Mouse (Mus musculus): ENCODE measurements at regions not wholly inside any gene's neighbourhood (a gene's known extent, or its start where the extent isn't known, plus 50 kb on each side); places are given as distances from the start of the nearest gene placed in this dataset.
A peak's percentile ranks its signal among the peaks of the same experiment; 100 is the strongest.

DNA sequence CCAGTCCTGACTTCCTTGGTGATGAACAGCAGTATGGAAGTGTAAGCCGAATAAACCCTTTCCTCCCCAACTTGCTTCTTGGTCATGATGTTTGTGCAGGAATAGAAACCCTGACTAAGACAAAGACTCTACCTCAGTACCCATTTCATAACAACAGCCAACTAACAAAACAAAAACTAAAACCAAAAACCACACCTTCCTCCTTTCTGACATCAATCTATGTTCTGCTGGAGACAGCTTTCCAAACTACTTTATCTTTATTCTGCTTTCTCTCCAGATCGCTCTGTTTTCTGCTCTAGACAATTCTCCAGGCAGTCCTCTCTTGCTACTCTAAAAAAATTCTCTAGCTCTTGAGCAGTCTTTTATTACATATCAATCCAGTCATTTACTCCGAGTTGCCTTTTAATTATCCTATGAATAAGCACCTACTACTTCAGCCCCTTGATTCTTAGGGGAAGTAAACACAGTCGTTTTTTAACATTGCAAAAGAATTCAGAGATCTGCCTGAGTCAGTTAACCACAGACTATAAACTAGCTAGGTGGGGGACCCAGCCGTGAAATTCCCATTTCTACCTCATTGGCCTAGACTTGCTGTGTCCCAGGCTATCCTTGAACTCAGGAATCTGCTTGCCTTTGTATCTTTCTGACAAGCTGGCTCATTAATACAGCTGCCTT is 159.1 kb downstream of the Pfkfb3 start:
- Histone ChIP-seq H3K4me3 (ENCODE audit: low read depth, low read length) (no peak overlapping the region), H3K9ac (ENCODE audit: low read depth, low read length) (no peak overlapping the region), H3K9me3 (ENCODE audit: control insufficient read depth, low read length) (no peaks in the 10 kb centered on the region), H3K27ac (ENCODE audit: low read depth, low read length) (no peak overlapping the region), H3K4me1 (replicated peaks; ENCODE audit: control insufficient read depth, insufficient read depth, low read length) (no peaks in the 10 kb centered on the region), H3K36me3 (ENCODE audit: control insufficient read depth, insufficient read depth, low read length) (no peaks in the 10 kb centered on the region), H3K27me3 (ENCODE audit: control insufficient read depth, insufficient read depth, low read length) (no peaks in the 10 kb centered on the region), H3K4me2 (replicated peaks; ENCODE audit: low read depth, low read length) (no peak overlapping the region)
- ATAC-seq (ENCODE audit: low FRiP score): no peak
- 66% methylated on average over 4 of the region's 5 CpGs for WGBS
- no peak for DNase-seq (ENCODE audit: low spot score)

DNA sequence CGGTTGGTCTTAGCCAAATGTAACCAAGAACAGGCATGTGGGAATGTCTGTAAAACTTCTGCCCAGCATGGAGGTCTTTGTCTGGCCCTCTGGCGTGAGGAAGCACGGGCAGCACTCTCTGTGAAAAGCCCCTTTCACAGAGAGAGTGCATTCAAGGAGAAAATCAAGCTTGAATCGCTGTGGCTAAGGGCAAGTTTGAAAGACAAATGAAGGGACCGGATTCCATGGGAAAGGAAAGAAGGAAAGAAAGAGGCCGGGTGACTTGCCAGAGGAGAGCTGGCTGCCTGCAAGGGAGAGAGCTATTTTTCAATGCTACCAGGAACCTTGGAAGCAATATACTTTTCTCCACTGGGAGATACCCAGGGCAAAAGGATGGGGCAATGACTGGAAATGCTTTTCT is 162.2 kb downstream of the Pfkfb3 start:
- Histone ChIP-seq H3K27ac (ENCODE audit: low read depth, low read length) (peak overlapping the region; percentile 79), H3K36me3 (ENCODE audit: control insufficient read depth, insufficient read depth, low read length) (no peaks in the 10 kb centered on the region), H3K9ac (ENCODE audit: low read depth, low read length) (0 out of 2 replicates have a peak overlapping the region, but pooled peaks have one; percentile 1), H3K4me2 (replicated peaks; ENCODE audit: low read depth, low read length) (no peak overlapping the region), H3K4me1 (replicated peaks; ENCODE audit: control insufficient read depth, insufficient read depth, low read length) (no peaks in the 10 kb centered on the region), H3K9me3 (ENCODE audit: control insufficient read depth, low read length) (no peaks in the 10 kb centered on the region), H3K27me3 (ENCODE audit: control insufficient read depth, insufficient read depth, low read length) (no peaks in the 10 kb centered on the region), H3K4me3 (ENCODE audit: low read depth, low read length) (no peak overlapping the region)
- WGBS: 22% methylated on average over 6 of the region's 6 CpGs
- peak; percentile 88 for ATAC-seq (ENCODE audit: low FRiP score)
- DNase-seq (ENCODE audit: low spot score): peak; percentile 62

DNA sequence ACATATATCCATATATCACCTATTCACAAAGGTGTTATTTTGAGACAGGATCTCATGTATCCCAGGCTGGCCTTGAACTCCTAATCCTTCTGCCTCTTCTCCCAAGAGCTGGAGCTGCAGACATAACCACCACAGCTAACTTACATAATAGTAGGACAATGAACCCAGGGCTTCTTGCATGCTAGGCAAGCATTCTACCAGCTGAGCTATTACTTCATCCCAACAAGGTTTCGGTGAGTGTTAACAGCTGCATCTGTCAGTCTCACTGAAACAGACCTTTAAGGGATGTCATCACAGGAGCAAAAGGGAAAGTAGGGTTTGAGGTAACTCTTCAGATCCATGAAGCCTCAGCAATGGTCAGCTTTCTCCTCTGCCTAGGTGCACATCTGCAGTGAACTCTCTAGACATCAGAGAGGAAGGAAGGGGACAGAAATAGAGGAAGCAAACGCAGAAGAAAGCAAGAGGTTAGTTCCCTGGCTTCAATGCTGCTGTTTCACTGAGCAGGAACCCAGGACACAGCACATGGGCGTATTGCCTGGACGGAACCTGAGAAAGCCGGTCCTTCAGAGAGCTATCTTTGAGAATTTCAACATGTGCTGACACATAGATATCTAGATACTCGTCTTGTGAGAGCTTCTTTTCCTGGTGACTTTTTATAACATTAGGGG is 163.1 kb downstream of the Pfkfb3 start:
- H3K4me3 ChIP-seq (ENCODE audit: low read depth, low read length): no peak overlapping the region
- DNase-seq (ENCODE audit: low spot score) (peak; percentile 7), ATAC-seq (ENCODE audit: low FRiP score) (no peak)
- H3K36me3 ChIP-seq (ENCODE audit: control insufficient read depth, insufficient read depth, low read length): no peaks in the 10 kb centered on the region
- no peak overlapping the region for H3K4me2 ChIP-seq (replicated peaks; ENCODE audit: low read depth, low read length)
- H3K27me3 ChIP-seq (ENCODE audit: control insufficient read depth, insufficient read depth, low read length): no peaks in the 10 kb centered on the region
- H3K4me1 ChIP-seq (replicated peaks; ENCODE audit: control insufficient read depth, insufficient read depth, low read length): no peaks in the 10 kb centered on the region
- no peak overlapping the region for H3K9ac ChIP-seq (ENCODE audit: low read depth, low read length)
- 65% methylated on average over 6 of the region's 6 CpGs for WGBS
- no peaks in the 10 kb centered on the region for H3K9me3 ChIP-seq (ENCODE audit: control insufficient read depth, low read length)
- no peak overlapping the region for H3K27ac ChIP-seq (ENCODE audit: low read depth, low read length)

DNA sequence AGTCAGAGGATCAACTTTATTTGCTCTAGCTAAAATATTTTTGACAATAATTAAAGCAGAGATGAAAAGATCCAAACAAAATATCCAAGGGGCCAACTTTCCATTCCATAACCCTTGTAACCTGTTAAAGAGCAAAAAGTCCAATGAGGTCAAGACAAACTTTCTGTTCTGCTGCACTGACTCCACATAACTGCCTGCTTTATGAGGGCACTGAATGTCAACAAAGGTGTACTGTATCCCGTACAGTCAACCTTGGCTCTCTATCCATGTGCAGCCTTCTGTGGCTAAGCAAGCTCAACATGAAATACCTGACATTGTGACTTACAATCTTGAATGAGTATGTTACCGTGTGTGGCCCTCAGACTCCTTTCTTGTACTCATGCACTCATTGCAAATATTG is 166.3 kb downstream of the Pfkfb3 start:
- ATAC-seq (ENCODE audit: low FRiP score) (no peak), DNase-seq (ENCODE audit: low spot score) (no peak)
- 90% methylated on average over 2 of the region's 2 CpGs for WGBS
- Histone ChIP-seq H3K4me1 (replicated peaks; ENCODE audit: control insufficient read depth, insufficient read depth, low read length) (no peaks in the 10 kb centered on the region), H3K9me3 (ENCODE audit: control insufficient read depth, low read length) (no peaks in the 10 kb centered on the region), H3K36me3 (ENCODE audit: control insufficient read depth, insufficient read depth, low read length) (no peaks in the 10 kb centered on the region), H3K4me3 (ENCODE audit: low read depth, low read length) (no peak overlapping the region), H3K27ac (ENCODE audit: low read depth, low read length) (no peak overlapping the region), H3K9ac (ENCODE audit: low read depth, low read length) (no peak overlapping the region), H3K27me3 (ENCODE audit: control insufficient read depth, insufficient read depth, low read length) (no peaks in the 10 kb centered on the region), H3K4me2 (replicated peaks; ENCODE audit: low read depth, low read length) (no peak overlapping the region)

DNA sequence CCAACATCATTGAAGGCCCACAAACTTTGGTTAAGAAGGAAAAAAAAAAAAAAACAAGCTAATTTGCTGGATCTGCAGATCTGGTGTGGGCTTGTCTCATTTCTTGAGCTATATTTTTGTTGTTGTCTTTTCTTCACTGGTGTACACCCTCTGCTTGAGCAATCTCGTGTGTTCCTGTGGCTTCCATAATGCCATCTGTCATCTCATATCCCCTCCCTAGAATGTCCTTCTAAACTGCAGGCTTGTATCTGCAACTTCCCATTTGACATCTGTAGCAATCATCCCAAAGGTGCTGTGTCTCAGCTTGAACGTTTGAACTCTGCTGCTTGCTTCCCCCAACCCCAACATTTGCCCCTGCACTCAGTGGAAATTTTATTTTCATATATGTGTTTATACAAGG is 170.1 kb downstream of the Pfkfb3 start:
- no peaks in the 10 kb centered on the region for H3K27me3 ChIP-seq (ENCODE audit: control insufficient read depth, insufficient read depth, low read length)
- H3K4me3 ChIP-seq (ENCODE audit: low read depth, low read length): no peak overlapping the region
- 70% methylated on average over 2 of the region's 2 CpGs for WGBS
- no peak overlapping the region for H3K27ac ChIP-seq (ENCODE audit: low read depth, low read length)
- DNase-seq (ENCODE audit: low spot score): no peak
- H3K9ac ChIP-seq (ENCODE audit: low read depth, low read length): no peak overlapping the region
- no peaks in the 10 kb centered on the region for H3K36me3 ChIP-seq (ENCODE audit: control insufficient read depth, insufficient read depth, low read length)
- no peaks in the 10 kb centered on the region for H3K4me1 ChIP-seq (replicated peaks; ENCODE audit: control insufficient read depth, insufficient read depth, low read length)
- ATAC-seq (ENCODE audit: low FRiP score): no peak
- H3K4me2 ChIP-seq (replicated peaks; ENCODE audit: low read depth, low read length): no peak overlapping the region
- H3K9me3 ChIP-seq (ENCODE audit: control insufficient read depth, low read length): no peaks in the 10 kb centered on the region

DNA sequence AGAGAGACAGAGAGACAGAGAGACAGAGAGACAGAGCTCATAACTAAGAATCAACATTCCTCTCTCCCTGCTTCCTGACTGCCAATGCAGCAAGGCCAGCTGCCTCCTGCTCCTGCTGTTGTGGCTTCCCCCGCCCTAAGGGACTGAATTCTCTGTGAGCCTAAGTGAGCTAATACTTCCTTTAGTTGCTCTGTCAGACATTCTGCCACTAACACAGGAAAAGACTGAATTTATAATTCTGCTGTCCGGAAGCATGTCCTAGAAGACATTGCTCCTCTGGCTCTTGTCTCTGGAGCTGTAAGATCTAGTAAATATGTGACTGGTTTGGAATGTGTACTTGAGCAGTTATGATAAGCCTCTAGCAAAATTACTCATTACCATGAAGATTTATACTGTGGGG is 176.7 kb downstream of the Pfkfb3 start:
- DNase-seq (ENCODE audit: low spot score): no peak
- no peak overlapping the region for H3K4me3 ChIP-seq (ENCODE audit: low read depth, low read length)
- WGBS: 75% methylated on average over 2 of the region's 2 CpGs
- H3K27ac ChIP-seq (ENCODE audit: low read depth, low read length): no peak overlapping the region
- H3K4me1 ChIP-seq (replicated peaks; ENCODE audit: control insufficient read depth, insufficient read depth, low read length): no peaks in the 10 kb centered on the region
- H3K9me3 ChIP-seq (ENCODE audit: control insufficient read depth, low read length): no peaks in the 10 kb centered on the region
- no peak overlapping the region for H3K4me2 ChIP-seq (replicated peaks; ENCODE audit: low read depth, low read length)
- no peaks in the 10 kb centered on the region for H3K36me3 ChIP-seq (ENCODE audit: control insufficient read depth, insufficient read depth, low read length)
- H3K27me3 ChIP-seq (ENCODE audit: control insufficient read depth, insufficient read depth, low read length): no peaks in the 10 kb centered on the region
- no peak overlapping the region for H3K9ac ChIP-seq (ENCODE audit: low read depth, low read length)
- ATAC-seq (ENCODE audit: low FRiP score): no peak

DNA sequence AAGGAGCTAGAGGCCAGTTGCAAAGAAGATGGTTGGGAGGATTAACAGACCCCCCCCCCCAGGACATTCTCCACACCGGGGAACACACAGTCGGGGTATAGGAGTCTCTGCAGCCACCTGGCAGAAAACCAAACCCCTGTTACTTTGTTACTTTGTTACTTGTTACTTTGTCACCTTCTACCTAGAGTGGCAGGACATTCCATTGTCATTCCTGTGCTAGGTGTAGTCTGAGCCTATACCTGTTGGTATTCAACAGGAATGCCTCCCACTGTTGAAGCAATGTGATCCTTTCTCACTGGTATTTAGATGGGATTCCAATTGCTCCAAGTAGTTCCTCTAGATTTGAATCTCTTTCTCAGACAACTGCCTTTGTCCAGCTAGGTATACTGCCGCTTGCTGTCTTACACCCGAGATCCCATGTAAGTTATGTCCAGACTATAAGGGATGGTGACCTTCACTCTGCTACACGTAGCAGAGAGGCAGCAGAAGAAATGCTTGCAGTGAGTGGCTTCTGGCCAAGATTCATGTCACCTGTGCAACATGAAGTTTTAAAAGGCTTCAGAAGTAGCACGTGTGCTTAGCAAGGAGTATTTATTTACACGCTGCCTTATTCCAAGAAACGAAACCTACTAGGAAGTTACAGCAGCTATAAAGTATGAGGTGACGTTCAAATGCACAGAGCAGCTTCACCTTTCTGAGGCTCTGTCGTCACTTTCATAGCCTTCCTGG is 178.0 kb downstream of the Pfkfb3 start:
- no peak for DNase-seq (ENCODE audit: low spot score)
- Histone ChIP-seq H3K27me3 (ENCODE audit: control insufficient read depth, insufficient read depth, low read length) (no peaks in the 10 kb centered on the region), H3K4me1 (replicated peaks; ENCODE audit: control insufficient read depth, insufficient read depth, low read length) (no peaks in the 10 kb centered on the region), H3K4me3 (ENCODE audit: low read depth, low read length) (no peak overlapping the region), H3K9ac (ENCODE audit: low read depth, low read length) (no peak overlapping the region), H3K27ac (ENCODE audit: low read depth, low read length) (no peak overlapping the region), H3K4me2 (replicated peaks; ENCODE audit: low read depth, low read length) (no peak overlapping the region), H3K9me3 (ENCODE audit: control insufficient read depth, low read length) (no peaks in the 10 kb centered on the region), H3K36me3 (ENCODE audit: control insufficient read depth, insufficient read depth, low read length) (no peaks in the 10 kb centered on the region)
- WGBS: 83% methylated on average over 10 of the region's 10 CpGs
- ATAC-seq (ENCODE audit: low FRiP score): no peak

DNA sequence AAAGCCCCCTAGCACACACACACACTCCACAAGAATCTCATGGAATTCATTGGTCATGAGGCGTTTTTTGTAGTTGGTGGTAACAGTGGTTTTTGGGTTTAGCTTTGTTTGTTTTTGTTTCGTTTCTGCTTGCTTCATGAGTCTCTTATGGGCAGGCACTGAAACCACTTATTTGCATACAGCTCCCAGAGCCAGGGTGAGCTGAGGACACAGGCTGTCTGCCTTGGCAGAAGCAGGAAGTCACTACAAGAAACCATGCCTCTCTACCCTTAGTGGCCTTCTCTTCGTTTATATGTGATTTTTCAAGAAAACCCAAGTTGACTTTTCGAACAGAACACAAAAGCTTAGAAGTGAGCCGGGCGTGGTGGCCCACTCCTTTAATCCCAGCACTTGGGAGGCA is 178.8 kb downstream of the Pfkfb3 start:
- DNase-seq (ENCODE audit: low spot score) (no peak), ATAC-seq (ENCODE audit: low FRiP score) (no peak)
- WGBS: 70% methylated on average over 6 of the region's 6 CpGs

DNA sequence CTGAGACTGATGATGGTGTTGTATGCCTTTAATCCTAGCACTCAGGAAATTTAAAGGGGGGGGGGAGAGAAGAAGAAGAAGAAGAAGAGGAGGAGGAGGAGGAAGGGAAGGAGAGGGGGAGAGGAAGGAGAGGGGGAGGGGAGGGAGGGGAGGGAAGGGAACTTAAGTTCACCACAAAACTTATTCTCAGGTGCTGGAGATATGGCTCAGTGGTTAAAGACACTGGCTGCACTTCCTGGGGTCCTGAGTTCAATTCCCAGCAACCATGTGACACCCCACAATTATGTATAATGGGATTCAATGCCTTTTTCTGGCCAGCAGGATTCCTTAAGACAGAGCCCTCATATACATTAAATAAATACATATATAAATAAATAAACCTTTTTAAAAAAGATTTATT is 183.6 kb downstream of the Pfkfb3 start:
- H3K4me3 ChIP-seq (ENCODE audit: low read depth, low read length): no peak overlapping the region
- H3K4me2 ChIP-seq (replicated peaks; ENCODE audit: low read depth, low read length): no peak overlapping the region
- ATAC-seq (ENCODE audit: low FRiP score) (no peak), DNase-seq (ENCODE audit: low spot score) (no peak)
- no peaks in the 10 kb centered on the region for H3K36me3 ChIP-seq (ENCODE audit: control insufficient read depth, insufficient read depth, low read length)
- no peak overlapping the region for H3K9ac ChIP-seq (ENCODE audit: low read depth, low read length)
- no peaks in the 10 kb centered on the region for H3K4me1 ChIP-seq (replicated peaks; ENCODE audit: control insufficient read depth, insufficient read depth, low read length)
- H3K27ac ChIP-seq (ENCODE audit: low read depth, low read length): no peak overlapping the region
- H3K27me3 ChIP-seq (ENCODE audit: control insufficient read depth, insufficient read depth, low read length): no peaks in the 10 kb centered on the region
- H3K9me3 ChIP-seq (ENCODE audit: control insufficient read depth, low read length): no peaks in the 10 kb centered on the region

More for the DNA sequence above, 178.8 kb downstream of the Pfkfb3 start:
- no peaks in the 10 kb centered on the region for H3K9me3 ChIP-seq (ENCODE audit: control insufficient read depth, low read length)
- H3K9ac ChIP-seq (ENCODE audit: low read depth, low read length): no peak overlapping the region
- no peaks in the 10 kb centered on the region for H3K27me3 ChIP-seq (ENCODE audit: control insufficient read depth, insufficient read depth, low read length)
- no peak overlapping the region for H3K4me2 ChIP-seq (replicated peaks; ENCODE audit: low read depth, low read length)
- no peak overlapping the region for H3K27ac ChIP-seq (ENCODE audit: low read depth, low read length)
- no peaks in the 10 kb centered on the region for H3K4me1 ChIP-seq (replicated peaks; ENCODE audit: control insufficient read depth, insufficient read depth, low read length)
- H3K36me3 ChIP-seq (ENCODE audit: control insufficient read depth, insufficient read depth, low read length): no peaks in the 10 kb centered on the region
- H3K4me3 ChIP-seq (ENCODE audit: low read depth, low read length): no peak overlapping the region

All from hindbrain, embryonic 11.5 days (tissue).